Mouse (Mus musculus) CH12.LX (cell line): ENCODE data around the gene Nupr1l.

ENCODE experiments used
- CHD2 ChIP-seq: IDR thresholded peaks from 2 replicates; pipeline ENCODE4 v1.6.1; 2011; ENCODE audit warnings: low read length, improper control_type of control experiment
- CTCF ChIP-seq, 2 experiments: IDR thresholded peaks in 1 of 2; conservative IDR thresholded peaks in 1 of 2; 2 replicates each; pipeline ENCODE4 v1.5.1; 2011 to 2012; ENCODE audit warnings: low read depth in 2 of 2, low read length in 2 of 2, improper control_type of control experiment in 1 of 2, inconsistent platforms in 1 of 2, mild to moderate bottlenecking in 1 of 2, moderate library complexity in 1 of 2
- EP300 ChIP-seq: IDR thresholded peaks from 2 replicates; pipeline ENCODE4 v1.6.1; 2011; ENCODE audit warnings: low read length, improper control_type of control experiment
- JUND ChIP-seq: conservative IDR thresholded peaks from 2 replicates; pipeline ENCODE4 v1.6.1; 2011; ENCODE audit warnings: low read depth, low read length, improper control_type of control experiment
- MAX ChIP-seq: IDR thresholded peaks from 2 replicates; pipeline ENCODE4 v1.6.1; 2011; ENCODE audit warnings: low read length, improper control_type of control experiment
- MXI1 ChIP-seq: IDR thresholded peaks from 2 replicates; pipeline ENCODE4 v1.6.1; 2011; ENCODE audit warnings: mild to moderate bottlenecking, low read depth, low read length, improper control_type of control experiment
- NRF1 ChIP-seq: IDR thresholded peaks from 2 replicates; pipeline ENCODE4 v1.6.1; 2014; ENCODE audit warnings: low read depth, mild to moderate bottlenecking, inconsistent platforms, low read length, improper control_type of control experiment, moderate library complexity
- POLR2A ChIP-seq: IDR thresholded peaks from 2 replicates; pipeline ENCODE4 v1.6.1; 2011; ENCODE audit warnings: low read depth, mild to moderate bottlenecking, improper control_type of control experiment, low read length
- RCOR1 ChIP-seq: conservative IDR thresholded peaks from 2 replicates; pipeline ENCODE4 v1.6.1; 2012; ENCODE audit warnings: low read depth, mild to moderate bottlenecking, inconsistent platforms, low read length, improper control_type of control experiment
- SIN3A ChIP-seq: IDR thresholded peaks from 2 replicates; pipeline ENCODE4 v1.6.1; 2012; ENCODE audit warnings: low read length, improper control_type of control experiment, inconsistent platforms
- TCF12 ChIP-seq: IDR thresholded peaks from 2 replicates; pipeline ENCODE4 v1.6.1; 2014; ENCODE audit warnings: low read depth, mild to moderate bottlenecking, inconsistent platforms, low read length, improper control_type of control experiment
- UBTF ChIP-seq: IDR thresholded peaks from 2 replicates; pipeline ENCODE4 v1.6.1; 2012; ENCODE audit warnings: low read depth, mild to moderate bottlenecking, inconsistent platforms, low read length, improper control_type of control experiment, moderate library complexity
- ZC3H11A ChIP-seq: IDR thresholded peaks from 2 replicates; pipeline ENCODE4 v1.6.1; 2012; ENCODE audit warnings: low read depth, mild to moderate bottlenecking, inconsistent platforms, low read length, improper control_type of control experiment
- ZKSCAN1 ChIP-seq: IDR thresholded peaks from 2 replicates; pipeline ENCODE4 v1.6.1; 2012; ENCODE audit warnings: low read depth, inconsistent platforms, low read length, improper control_type of control experiment, borderline replicate concordance

- TF ChIP-seq EP300 (no peak), CTCF (conservative IDR thresholded peaks at IDR 0.05 in 1 of 2, IDR thresholded peaks at IDR 0.05 in 1 of 2; ENCODE audit: low read depth in 2 of 2, low read length in 2 of 2) (no peak), TCF12 (no peak), ZC3H11A (no peak), SIN3A (no peak), UBTF (no peak), POLR2A (no peak), MXI1 (no peak), RCOR1 (no peak), JUND (no peak), ZKSCAN1 (no peak), NRF1 (no peak), CHD2 (no peak), MAX (no peak)
Observed at GRCm38 (mm10) chr5:129877731-129878455, 30.4 kb upstream of the Nupr1l start.
